Mouse (Mus musculus): ENCODE measurements around the gene Mmab.
A peak's percentile ranks its signal among the peaks of the same experiment; 100 is the strongest.

Gene Mmab

GRCm38 (mm10) chr5:114443566-114444367 is at the start of gene Mmab, which contains the start of gene Mvk:
Gene Mmab (minus strand): TSS chr5:114444060.
Gene Mvk (plus strand): TSS chr5:114444269.
- DNase-seq (ENCODE audit: low spot score in 2 of 2), result peak; percentile 93 to 95

- DNase-seq (ENCODE audit: low spot score in 2 of 2), result no peak
Measured at GRCm38 (mm10) chr5:114490241-114490640, 46.4 kb upstream of the Mmab start.

- no peak for DNase-seq (ENCODE audit: low spot score in 2 of 2)
Measured at GRCm38 (mm10) chr5:114489570-114489969, 45.7 kb upstream of the Mmab start.

- no peak for DNase-seq (ENCODE audit: low spot score in 2 of 2)
Measured at GRCm38 (mm10) chr5:114485685-114486084, 41.8 kb upstream of the Mmab start.

GRCm38 (mm10) chr5:114482587-114483011 is 38.7 kb upstream of the Mmab start:
- DNase-seq (ENCODE audit: low spot score in 2 of 2), result peak in 1 of 2 experiments; percentile 61

- DNase-seq (ENCODE audit: low spot score in 2 of 2), result no peak
Measured at GRCm38 (mm10) chr5:114478267-114478666, 34.4 kb upstream of the Mmab start.

GRCm38 (mm10) chr5:114474741-114475491 is 31.1 kb upstream of the Mmab start:
- DNase-seq (ENCODE audit: low spot score in 2 of 2), result no peak

GRCm38 (mm10) chr5:114470359-114470758 is 26.5 kb upstream of the Mmab start:
- no peak for DNase-seq (ENCODE audit: low spot score in 2 of 2)

GRCm38 (mm10) chr5:114468007-114468406 is 24.1 kb upstream of the Mmab start:
- no peak for DNase-seq (ENCODE audit: low spot score in 2 of 2)

- DNase-seq (ENCODE audit: low spot score in 2 of 2), result peak in 1 of 2 experiments; percentile 46
Measured at GRCm38 (mm10) chr5:114467430-114467829, 23.6 kb upstream of the Mmab start.

GRCm38 (mm10) chr5:114467019-114467418 is 23.2 kb upstream of the Mmab start:
- DNase-seq (ENCODE audit: low spot score in 2 of 2), result no peak

- no peak for DNase-seq (ENCODE audit: low spot score in 2 of 2)
Measured at GRCm38 (mm10) chr5:114465641-114466040, 21.8 kb upstream of the Mmab start.

GRCm38 (mm10) chr5:114464561-114464960 is 20.7 kb upstream of the Mmab start:
- no peak for DNase-seq (ENCODE audit: low spot score in 2 of 2)

GRCm38 (mm10) chr5:114462067-114463040 is 18.5 kb upstream of the Mmab start:
- no peak for DNase-seq (ENCODE audit: low spot score in 2 of 2)

- peak; percentile 61 to 87 for DNase-seq (ENCODE audit: low spot score in 2 of 2)
Measured at GRCm38 (mm10) chr5:114461238-114461637, 17.4 kb upstream of the Mmab start.

GRCm38 (mm10) chr5:114456995-114457605 is 13.2 kb upstream of the Mmab start:
- no peak for DNase-seq (ENCODE audit: low spot score in 2 of 2)

- DNase-seq (ENCODE audit: low spot score in 2 of 2), result no peak
Measured at GRCm38 (mm10) chr5:114456287-114456686, 12.4 kb upstream of the Mmab start.

- DNase-seq (ENCODE audit: low spot score in 2 of 2), result no peak
Measured at GRCm38 (mm10) chr5:114449011-114449410, 5.2 kb upstream of the Mmab start.

- DNase-seq (ENCODE audit: low spot score in 2 of 2), result no peak
Measured at GRCm38 (mm10) chr5:114444368-114444692, 470 bp upstream of the Mmab start.

GRCm38 (mm10) chr5:114435588-114435987 is 8.3 kb downstream of the Mmab start:
- no peak for DNase-seq (ENCODE audit: low spot score in 2 of 2)

GRCm38 (mm10) chr5:114434359-114434758 is 9.5 kb downstream of the Mmab start:
- no peak for DNase-seq (ENCODE audit: low spot score in 2 of 2)

All from spleen, postnatal 10 days (tissue).